Mouse (Mus musculus) neural tube, postnatal 0 days (tissue): ENCODE results near the gene Pnmal2. TPM values are rescaled to one million over a fixed set of nuclear protein-coding genes. Genes with fewer than 3 reads are reported as not detected.

ENCODE experiments used
- polyA plus RNA-seq: library from polyadenylated mRNA; unstranded; fragments of >200 nt; fragmentation: Nextera tagmentation; extraction: Ambion mirVana; gene quantifications from 2 replicates; pipeline ENCODE4 v1.2.1, GENCODE M21; 2015

Pnmal2 gene
- polyA plus RNA-seq, result 148 and 154 TPM in 2 replicates

GRCm38 (mm10) chr7:16944061-16944807, at the start of gene Pnmal2:
TSS of gene Pnmal2 (plus strand) at chr7:16944682.

DNA sequence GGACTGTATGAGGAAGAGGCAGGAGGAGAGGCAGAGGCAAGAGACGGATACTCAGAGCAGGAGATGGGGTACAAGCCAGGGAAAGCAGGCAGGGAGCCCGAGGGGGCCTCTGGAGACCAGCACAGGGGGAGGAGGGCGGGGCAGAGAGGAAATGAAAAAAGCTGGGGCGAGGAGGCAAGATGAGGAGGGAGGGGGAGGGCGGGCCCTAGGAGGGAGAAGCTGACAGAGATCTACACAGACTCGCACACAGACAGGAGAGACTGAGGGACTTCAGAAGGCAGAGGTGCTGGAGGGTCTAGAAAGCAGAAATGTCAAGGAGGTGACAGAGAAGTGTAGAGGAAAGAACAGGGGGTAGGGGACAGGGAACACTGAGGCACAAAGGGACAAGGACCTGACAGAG, 38.2 kb upstream of the Pnmal2 start, which contains the start of gene Ptgir:
TSS of gene Ptgir (plus strand) at position 210 of the 400 bp plus-strand sequence.

DNA sequence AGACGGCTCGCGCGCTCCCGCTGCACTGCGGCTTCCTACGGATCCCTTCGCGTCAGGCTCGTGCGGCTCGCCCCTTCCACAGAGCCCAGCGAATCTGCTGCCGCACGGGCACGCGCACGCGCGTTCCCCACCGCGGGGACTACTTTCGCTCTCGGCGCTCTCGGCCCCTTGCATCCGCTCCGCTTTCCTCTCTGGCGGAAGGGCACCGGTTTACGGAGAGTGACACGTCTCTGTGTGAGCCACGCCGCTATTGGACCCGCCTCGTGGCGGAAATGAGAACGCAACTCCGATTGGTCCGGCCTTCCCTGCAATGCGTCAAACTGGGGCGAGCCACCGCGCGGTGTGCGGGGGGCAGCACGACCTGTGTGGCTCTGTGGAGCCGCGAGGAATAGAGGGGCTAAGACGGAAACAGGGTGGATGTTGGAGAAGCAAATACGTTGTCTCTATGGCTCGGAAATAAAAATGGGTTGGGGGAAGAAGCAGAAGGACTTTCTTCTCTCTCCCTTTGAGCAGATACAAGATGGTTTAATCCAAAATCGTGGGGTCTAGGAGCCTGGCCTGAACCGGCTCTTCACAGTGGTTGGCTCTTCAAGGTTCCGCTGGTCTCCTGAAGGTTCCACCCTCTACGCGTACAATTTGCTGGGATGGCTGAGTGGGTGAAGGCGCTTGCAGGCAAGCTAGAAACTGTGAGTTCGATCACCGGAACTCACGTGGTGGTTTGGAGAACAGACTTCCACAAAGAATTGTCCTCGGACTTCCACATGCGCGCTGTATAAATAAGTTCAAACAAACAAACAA, 20.2 kb upstream of the Pnmal2 start, which contains the start of gene Calm3:
TSS of gene Calm3 (minus strand) at position 78 of the 798 bp plus-strand sequence.

GRCm38 (mm10) chr7:16959539-16960187, 15.2 kb downstream of the Pnmal2 start, which contains the start of gene Pnmal1:
TSS of gene Pnmal1 (plus strand) at chr7:16959679.

GRCm38 (mm10) chr7:16982859-16983568, 38.5 kb downstream of the Pnmal2 start, which contains the start of gene Gm42372:
TSS of gene Gm42372 (plus strand) at chr7:16983086.

GRCm38 (mm10) chr7:16992451-16992807, 47.9 kb downstream of the Pnmal2 start, which contains the start of gene Ccdc8:
TSS of gene Ccdc8 (plus strand) at chr7:16992708.

Other genes with a start within 250 kb of the Pnmal2 start
- gene Ceacam9, start 222.8 kb upstream of the Pnmal2 start, polyA plus RNA-seq, result 0.33 and 0.57 TPM in 2 replicates
- gene Ap2s1, start 206.3 kb upstream of the Pnmal2 start, polyA plus RNA-seq, result 513 and 574 TPM in 2 replicates
- gene Slc1a5, start 163.3 kb upstream of the Pnmal2 start, polyA plus RNA-seq, result 8.7 and 10.1 TPM in 2 replicates
- 121 and 149 TPM in 2 replicates for gene Strn4, start 128.8 kb upstream of the Pnmal2 start, polyA plus RNA-seq
- gene Fkrp, start 128.0 kb upstream of the Pnmal2 start, polyA plus RNA-seq, result 43.6 and 49.7 TPM in 2 replicates
- 5.4 and 6.6 TPM in 2 replicates for gene Prkd2, start 101.8 kb upstream of the Pnmal2 start, polyA plus RNA-seq
- gene Dact3, start 69.4 kb upstream of the Pnmal2 start, polyA plus RNA-seq, result 11.2 and 15.7 TPM in 2 replicates
- gene Gng8, start 52.9 kb upstream of the Pnmal2 start, polyA plus RNA-seq, result 1.5 and 1.8 TPM in 2 replicates
- gene Ptgir, start 38.2 kb upstream of the Pnmal2 start, polyA plus RNA-seq, result 0.37 TPM in 1 of 2 replicates, not detected in the other
- 389 and 426 TPM in 2 replicates for gene Calm3, start 20.6 kb upstream of the Pnmal2 start, polyA plus RNA-seq
- gene Pnmal1, start 15.0 kb downstream of the Pnmal2 start, polyA plus RNA-seq, result 40.6 and 46.3 TPM in 2 replicates
- 10.7 and 12.8 TPM in 2 replicates for gene Gm42372, start 38.4 kb downstream of the Pnmal2 start, polyA plus RNA-seq
- gene Ccdc8, start 48.0 kb downstream of the Pnmal2 start, polyA plus RNA-seq, result 2.6 and 3.3 TPM in 2 replicates
- 126 and 135 TPM in 2 replicates for gene Ppp5c, start 83.2 kb downstream of the Pnmal2 start, polyA plus RNA-seq
- 3.0 and 4.4 TPM in 2 replicates for gene Hif3a, start 117.7 kb downstream of the Pnmal2 start, polyA plus RNA-seq
- 3.8 and 4.6 TPM in 2 replicates for gene Psg16, start 129.4 kb downstream of the Pnmal2 start, polyA plus RNA-seq
- gene Ceacam3, start 205.6 kb downstream of the Pnmal2 start, polyA plus RNA-seq, result not detected in 2 replicates